Mouse (Mus musculus): ENCODE measurements around the gene 1110051M20Rik. TPM values are rescaled to one million over a fixed set of nuclear protein-coding genes. Genes with fewer than 3 reads are reported as not detected.
"Not testable (repeated sequence)": the region's sequence is repeated elsewhere in the genome, so short reads cannot be mapped to it uniquely, and the experiment has no call there.

1110051M20Rik gene
- total and polyA plus RNA-seq, 3 experiments = 21.1 to 34.0 (median 26.2) TPM

GRCm38 (mm10) chr2:91492071-91492635, 47.6 kb upstream of the 1110051M20Rik start:
- no peak for TF ChIP-seq USF1 (IDR thresholded peaks at IDR 0.05; ENCODE audit: low read depth, low read length)
- TF ChIP-seq MYC (IDR thresholded peaks at IDR 0.05; ENCODE audit: low read depth, low read length) = no peak
- no peak for TF ChIP-seq NELFE (IDR thresholded peaks at IDR 0.05; ENCODE audit: low read depth, low read length)
- TF ChIP-seq CTCF (conservative IDR thresholded peaks at IDR 0.05 in 1 of 2, IDR thresholded peaks at IDR 0.05 in 1 of 2; ENCODE audit: low read depth in 2 of 2, low read length in 2 of 2) = no peak
- TF ChIP-seq ELF1 (IDR thresholded peaks at IDR 0.05; ENCODE audit: low read depth, low read length) = no peak
- TF ChIP-seq CHD1 (IDR thresholded peaks at IDR 0.05; ENCODE audit: low read depth, low read length) = no peak
- no peak for TF ChIP-seq UBTF (IDR thresholded peaks at IDR 0.05; ENCODE audit: low read depth, low read length)
- no peak for TF ChIP-seq MXI1 (IDR thresholded peaks at IDR 0.05; ENCODE audit: low read depth, low read length)
- TF ChIP-seq KAT2A (IDR thresholded peaks at IDR 0.05; ENCODE audit: insufficient replicate concordance, low read length) = no peak
- no peak for TF ChIP-seq BHLHE40 (IDR thresholded peaks at IDR 0.05; ENCODE audit: low read depth, low read length)
- TF ChIP-seq SIN3A (IDR thresholded peaks at IDR 0.05; ENCODE audit: low read length) = no peak
- TF ChIP-seq GABPA (IDR thresholded peaks at IDR 0.05; ENCODE audit: insufficient replicate concordance, low read depth, low read length) = no peak
- no peak for TF ChIP-seq IRF4 (IDR thresholded peaks at IDR 0.05; ENCODE audit: low read depth, low read length)
- TF ChIP-seq TBP (conservative IDR thresholded peaks at IDR 0.05; ENCODE audit: low read depth, low read length) = no peak
- no peak for TF ChIP-seq JUN (IDR thresholded peaks at IDR 0.05; ENCODE audit: insufficient read depth, low read depth, low read length)
- no peak for TF ChIP-seq RCOR1 (conservative IDR thresholded peaks at IDR 0.05; ENCODE audit: low read depth, low read length)
- no peak overlapping the region for H3K4me3 ChIP-seq (replicated peaks in 1 of 3; ENCODE audit: low read depth in 2 of 3, low read length in 2 of 3, poor library complexity in 1 of 3)
- dilution Hi-C loops (cut with MboI; ENCODE audit: extremely low pct_ligation_motif_present, extremely low pct_unique_long_range_greater_than_20kb, low sequenced_read_pairs) (no loop called here), in situ Hi-C loops (cut with MboI; ENCODE audit: low pct_ligation_motif_present, low pct_unique_long_range_greater_than_20kb, low sequenced_read_pairs) (no loop called here)
- no peak overlapping the region for H3K4me2 ChIP-seq (ENCODE audit: insufficient read depth, low read depth, poor library complexity, severe bottlenecking)
- no peaks in the 10 kb centered on the region for H3K9me3 ChIP-seq (replicated peaks; ENCODE audit: low read length)
- DNase-seq (ENCODE audit: extremely low read depth) = no peak
- no peak overlapping the region for H3K27ac ChIP-seq (ENCODE audit: insufficient read depth, low read depth)
- H3K9ac ChIP-seq (ENCODE audit: insufficient read depth, low read depth) = no peak overlapping the region
- H3K27me3 ChIP-seq (replicated peaks) = no peaks in the 10 kb centered on the region
- H3K79me2 ChIP-seq (replicated peaks; ENCODE audit: control insufficient read depth, extremely low read depth, insufficient read depth, poor library complexity, severe bottlenecking) = no peaks in the 10 kb centered on the region
- peaks cover 35 to 40% of the 10 kb centered on the region in 2 experiments for H3K36me3 ChIP-seq (replicated peaks in 1 of 2; ENCODE audit: control insufficient read depth in 1 of 2, insufficient read depth in 1 of 2, low read length in 1 of 2)
- H3K4me1 ChIP-seq (ENCODE audit: control insufficient read depth in 1 of 2, insufficient read depth in 2 of 2) = no peaks in the 10 kb centered on the region

- H3K27me3 ChIP-seq (replicated peaks); H3K27ac ChIP-seq (ENCODE audit: insufficient read depth, low read depth); H3K79me2 ChIP-seq (replicated peaks; ENCODE audit: control insufficient read depth, extremely low read depth, insufficient read depth, poor library complexity, severe bottlenecking); H3K9me3 ChIP-seq (replicated peaks; ENCODE audit: low read length); dilution Hi-C loops (cut with MboI; ENCODE audit: extremely low pct_ligation_motif_present, extremely low pct_unique_long_range_greater_than_20kb, low sequenced_read_pairs); H3K9ac ChIP-seq (ENCODE audit: insufficient read depth, low read depth); in situ Hi-C loops (cut with MboI; ENCODE audit: low pct_ligation_motif_present, low pct_unique_long_range_greater_than_20kb, low sequenced_read_pairs); DNase-seq (ENCODE audit: extremely low read depth); H3K4me3 ChIP-seq (replicated peaks in 1 of 3; ENCODE audit: low read depth in 2 of 3, low read length in 2 of 3, poor library complexity in 1 of 3); H3K4me2 ChIP-seq (ENCODE audit: insufficient read depth, low read depth, poor library complexity, severe bottlenecking): not testable (repeated sequence)
- peaks cover 19% of the 10 kb centered on the region in 2 experiments for H3K36me3 ChIP-seq (replicated peaks in 1 of 2; ENCODE audit: control insufficient read depth in 1 of 2, insufficient read depth in 1 of 2, low read length in 1 of 2)
- TF ChIP-seq MYC (IDR thresholded peaks at IDR 0.05; ENCODE audit: low read depth, low read length) (0 out of 2 replicates have a peak, but pooled peaks have one; percentile 40), SMC3 (IDR thresholded peaks at IDR 0.05; ENCODE audit: low read depth, low read length) (0 out of 2 replicates have a peak, but pooled peaks have one; percentile 17), CTCF (conservative IDR thresholded peaks at IDR 0.05 in 1 of 2, IDR thresholded peaks at IDR 0.05 in 1 of 2; ENCODE audit: low read depth in 2 of 2, low read length in 2 of 2) (peak; percentile 23 to 42; a peak in 2 of 4 replicates), ZNF384 (IDR thresholded peaks at IDR 0.05; ENCODE audit: low read depth, low read length) (peak; percentile 70)
- H3K4me1 ChIP-seq (ENCODE audit: control insufficient read depth in 1 of 2, insufficient read depth in 2 of 2) = peaks cover 0 to 10% of the 10 kb centered on the region in 2 experiments; a peak in 2 of 4 replicates
Measured at GRCm38 (mm10) chr2:91487295-91487694, 42.8 kb upstream of the 1110051M20Rik start.
